Mouse (Mus musculus) bone marrow macrophage, adult 2 months (primary cell): ENCODE data around the gene Trappc6b.

Experiments used
- CTCF ChIP-seq: IDR thresholded peaks from 2 replicates; pipeline ENCODE4 v1.5.1; 2012; ENCODE audit warnings: low read depth, mild to moderate bottlenecking, low read length, moderate library complexity
- POLR2A ChIP-seq: IDR thresholded peaks from 2 replicates; pipeline ENCODE4 v1.6.1; 2012; ENCODE audit warnings: mild to moderate bottlenecking, low read depth, low read length, borderline replicate concordance

GRCm38 (mm10) chr12:59066448-59067077 is 5.3 kb upstream of the Trappc6b start, which contains the start of gene Pnn:
- 0 out of 2 replicates have a peak, but pooled peaks have one; percentile 27 for TF ChIP-seq POLR2A
- TF ChIP-seq CTCF, result no peak; the same call in 1 of the 2 replicates
